Mouse (Mus musculus): ENCODE results near the gene Hmg20b. TPM values are rescaled to one million over a fixed set of nuclear protein-coding genes. Genes with fewer than 3 reads are reported as not detected.

Gene Hmg20b
- polyA plus RNA-seq, 1 experiment from 2014 or later: 130 TPM

DNA sequence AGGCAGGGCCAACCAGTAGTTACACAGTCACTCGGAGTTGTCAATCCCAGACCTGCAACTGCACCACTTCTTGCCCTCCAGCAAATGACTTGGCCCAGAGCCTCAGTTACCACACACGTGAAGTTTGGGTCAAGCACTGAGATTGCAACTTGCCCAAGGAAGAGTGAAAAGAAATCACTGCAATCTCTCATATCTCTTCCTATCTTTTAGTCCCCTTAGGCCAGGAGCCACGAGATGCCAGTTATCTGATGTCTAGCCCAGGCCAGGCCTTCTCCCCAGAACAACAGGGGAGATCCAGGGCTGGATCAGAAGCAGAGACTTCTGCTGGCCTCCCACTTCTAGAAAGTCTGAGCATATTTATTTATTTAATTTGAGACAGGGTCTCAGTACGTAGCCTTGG, 5.3 kb upstream of the Hmg20b start:
- H3K4me1 ChIP-seq (ENCODE audit: control insufficient read depth, insufficient read depth, low read length): peaks cover 13% of the 10 kb centered on the region; the same call in 1 of the 2 replicates

DNA sequence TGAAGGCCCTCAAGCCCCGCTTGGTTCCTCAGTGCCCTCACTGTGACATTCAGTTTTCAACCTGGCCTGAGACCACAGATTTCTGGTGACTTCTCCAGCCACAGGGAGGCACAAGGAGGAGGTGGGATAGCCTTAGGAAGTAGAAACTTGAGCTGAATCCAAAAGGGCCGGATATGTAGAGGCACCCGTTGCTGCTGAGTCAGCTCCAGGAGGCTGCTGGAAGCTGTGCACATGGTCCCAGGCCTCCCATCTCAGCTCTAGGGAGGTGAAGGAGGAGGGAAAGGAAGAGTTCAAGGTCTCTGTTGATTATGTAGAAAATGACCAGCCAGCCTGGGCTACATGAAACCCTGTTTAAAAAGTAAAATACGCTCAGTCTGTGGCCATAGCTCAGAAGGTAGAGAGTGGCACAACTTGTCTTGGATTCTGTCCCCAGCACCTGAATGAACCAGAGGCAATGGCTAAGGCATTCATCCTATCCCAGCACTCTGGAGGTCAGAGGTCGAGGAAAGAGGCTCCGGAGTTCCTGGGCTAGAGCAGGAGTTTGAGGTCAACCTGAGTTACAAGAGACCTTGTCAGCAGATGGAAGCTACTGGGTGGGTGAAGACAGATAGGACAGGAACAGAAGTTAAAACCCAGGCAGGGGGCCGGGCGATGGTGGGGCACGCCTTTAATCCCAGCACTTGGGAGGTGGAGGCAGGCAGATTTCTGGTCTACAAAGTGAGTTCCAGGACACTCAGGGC, 4.6 kb upstream of the Hmg20b start:
- no peaks in the 10 kb centered on the region for H3K27me3 ChIP-seq (ENCODE audit: control insufficient read depth, insufficient read depth, low read length)
- H3K9me3 ChIP-seq (ENCODE audit: control insufficient read depth, low read length): no peaks in the 10 kb centered on the region
- H3K4me2 ChIP-seq (ENCODE audit: low read depth, severe bottlenecking): no peak overlapping the region
- H3K27ac ChIP-seq (replicated peaks; ENCODE audit: low read depth, low read length): no peak overlapping the region
- ATAC-seq (ENCODE audit: insufficient number of reproducible peaks, low FRiP score, low TSS enrichment, low read depth): no peak
- 57% methylated on average over 9 of the region's 9 CpGs for WGBS
- no peaks in the 10 kb centered on the region; the same call in 1 of the 2 replicates for H3K36me3 ChIP-seq (ENCODE audit: control insufficient read depth, insufficient read depth, low read length)
- peaks cover 13% of the 10 kb centered on the region; the same call in 1 of the 2 replicates for H3K4me1 ChIP-seq (ENCODE audit: control insufficient read depth, insufficient read depth, low read length)
- H3K9ac ChIP-seq (ENCODE audit: low read length): no peak overlapping the region
- no peak overlapping the region for H3K4me3 ChIP-seq (ENCODE audit: low read depth, low read length)
- DNase-seq (ENCODE audit: low spot score): no peak

More for the DNA sequence above, 5.3 kb upstream of the Hmg20b start:
- no peak overlapping the region for H3K4me3 ChIP-seq (ENCODE audit: low read depth, low read length)
- no peak overlapping the region for H3K27ac ChIP-seq (replicated peaks; ENCODE audit: low read depth, low read length)
- ATAC-seq (ENCODE audit: insufficient number of reproducible peaks, low FRiP score, low TSS enrichment, low read depth): no peak
- H3K4me2 ChIP-seq (ENCODE audit: low read depth, severe bottlenecking): no peak overlapping the region
- no peaks in the 10 kb centered on the region for H3K27me3 ChIP-seq (ENCODE audit: control insufficient read depth, insufficient read depth, low read length)
- WGBS: 81% methylated on average over 4 of the region's 4 CpGs
- peaks cover 2% of the 10 kb centered on the region; the same call in 1 of the 2 replicates for H3K36me3 ChIP-seq (ENCODE audit: control insufficient read depth, insufficient read depth, low read length)
- H3K9ac ChIP-seq (ENCODE audit: low read length): no peak overlapping the region
- no peaks in the 10 kb centered on the region for H3K9me3 ChIP-seq (ENCODE audit: control insufficient read depth, low read length)
- no peak for DNase-seq (ENCODE audit: low spot score)

DNA sequence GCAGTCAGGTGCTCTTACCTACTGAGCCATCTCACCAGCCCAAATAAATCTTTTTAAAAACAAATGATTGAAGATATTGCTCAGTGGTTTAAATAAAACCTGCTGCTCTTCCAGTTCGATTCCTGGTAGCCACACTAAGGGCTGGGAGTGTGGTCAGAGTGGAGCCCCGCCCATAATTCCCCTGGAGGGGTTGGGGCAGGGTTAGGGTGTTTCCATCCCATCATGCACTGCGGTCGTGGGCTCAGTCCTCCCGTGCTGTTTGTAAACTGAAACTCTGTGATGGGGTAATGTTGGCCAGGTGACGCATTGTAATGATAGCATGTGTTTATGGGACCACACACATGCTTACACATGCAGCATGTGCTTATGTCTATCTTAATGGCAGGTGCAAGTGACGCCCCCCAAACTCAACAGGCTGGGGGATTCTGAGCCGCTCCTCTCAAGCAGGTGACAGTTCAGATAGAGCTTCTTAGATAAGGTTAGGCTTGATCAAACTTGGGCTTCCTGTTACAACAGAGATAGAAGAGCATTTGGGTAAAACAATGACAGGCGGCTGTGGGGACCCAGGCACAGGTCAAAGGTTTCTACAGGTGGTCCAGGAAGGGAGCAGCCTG, 1.5 kb upstream of the Hmg20b start:
- Histone ChIP-seq H3K4me3 (ENCODE audit: low read depth, low read length) (no peak overlapping the region), H3K27me3 (ENCODE audit: control insufficient read depth, insufficient read depth, low read length) (no peaks in the 10 kb centered on the region), H3K9ac (ENCODE audit: low read length) (no peak overlapping the region), H3K4me2 (ENCODE audit: low read depth, severe bottlenecking) (0 out of 2 replicates have a peak overlapping the region, but pooled peaks have one; percentile 4), H3K27ac (replicated peaks; ENCODE audit: low read depth, low read length) (no peak overlapping the region), H3K36me3 (ENCODE audit: control insufficient read depth, insufficient read depth, low read length) (peaks cover 2% of the 10 kb centered on the region; the same call in 1 of the 2 replicates), H3K9me3 (ENCODE audit: control insufficient read depth, low read length) (no peaks in the 10 kb centered on the region), H3K4me1 (ENCODE audit: control insufficient read depth, insufficient read depth, low read length) (peaks cover 16% of the 10 kb centered on the region)
- 23% methylated on average over 9 of the region's 9 CpGs for WGBS
- ATAC-seq (ENCODE audit: insufficient number of reproducible peaks, low FRiP score, low TSS enrichment, low read depth): no peak
- DNase-seq (ENCODE audit: low spot score): no peak

DNA sequence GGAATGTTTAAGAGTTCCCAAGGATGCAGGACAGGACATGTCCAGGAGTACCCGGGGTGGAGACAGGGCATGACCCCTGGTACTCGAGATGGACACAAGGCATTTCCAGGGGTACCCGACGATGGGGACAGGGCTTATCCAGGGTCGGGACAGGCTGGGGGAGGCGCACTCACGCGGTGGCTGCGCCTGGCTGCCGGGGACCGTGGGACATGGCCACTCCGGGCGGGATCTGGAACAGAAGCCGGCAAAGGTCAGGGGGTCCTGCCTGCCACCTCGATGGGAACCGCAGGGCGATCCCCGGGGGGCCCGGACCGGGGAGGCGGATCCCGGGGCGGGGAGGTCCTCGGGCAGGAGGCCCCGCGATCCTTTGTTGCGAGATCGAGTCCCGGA, 324 bp downstream of the Hmg20b start:
- Histone ChIP-seq H3K4me2 (ENCODE audit: low read depth, severe bottlenecking) (peak overlapping the region; percentile 89), H3K27ac (replicated peaks; ENCODE audit: low read depth, low read length) (peak overlapping the region; percentile 62; the same call in 1 of the 2 replicates), H3K9ac (ENCODE audit: low read length) (peak overlapping the region; percentile 92), H3K4me1 (ENCODE audit: control insufficient read depth, insufficient read depth, low read length) (peaks cover 20% of the 10 kb centered on the region), H3K36me3 (ENCODE audit: control insufficient read depth, insufficient read depth, low read length) (peaks cover 2% of the 10 kb centered on the region; the same call in 1 of the 2 replicates), H3K4me3 (ENCODE audit: low read depth, low read length) (peak overlapping the region; percentile 98), H3K27me3 (ENCODE audit: control insufficient read depth, insufficient read depth, low read length) (no peaks in the 10 kb centered on the region; the same call in 1 of the 2 replicates), H3K9me3 (ENCODE audit: control insufficient read depth, low read length) (no peaks in the 10 kb centered on the region)
- 0% methylated on average over 25 of the region's 29 CpGs for WGBS
- DNase-seq (ENCODE audit: low spot score): no peak
- peak; percentile 1; the same call in 1 of the 2 replicates for ATAC-seq (ENCODE audit: insufficient number of reproducible peaks, low FRiP score, low TSS enrichment, low read depth)

DNA sequence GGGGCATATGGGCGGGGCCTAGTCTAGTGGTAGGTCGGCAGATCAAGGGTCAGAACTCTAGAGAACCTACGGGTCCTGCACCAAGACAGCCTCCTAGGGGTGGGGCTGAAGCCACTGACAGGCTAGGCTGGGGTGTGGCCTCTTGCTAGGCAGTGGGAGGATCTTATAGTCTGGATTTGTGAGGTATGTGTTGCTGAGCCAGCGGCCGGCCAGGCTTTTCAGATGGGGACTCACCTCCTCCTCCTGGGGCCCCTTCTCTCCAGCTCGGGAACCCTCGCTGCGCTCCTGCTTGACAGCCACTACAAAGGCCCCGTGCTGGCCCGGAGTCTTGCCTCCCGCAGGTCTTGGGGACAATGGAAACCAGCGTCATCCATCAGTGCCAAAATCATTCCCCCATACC, 1.1 kb downstream of the Hmg20b start:
- no peak for DNase-seq (ENCODE audit: low spot score)
- H3K4me2 ChIP-seq (ENCODE audit: low read depth, severe bottlenecking): peak overlapping the region; percentile 89
- H3K4me1 ChIP-seq (ENCODE audit: control insufficient read depth, insufficient read depth, low read length): peaks cover 20% of the 10 kb centered on the region
- peak overlapping the region; percentile 92; the same call in 1 of the 2 replicates for H3K9ac ChIP-seq (ENCODE audit: low read length)
- no peaks in the 10 kb centered on the region for H3K9me3 ChIP-seq (ENCODE audit: control insufficient read depth, low read length)
- H3K27ac ChIP-seq (replicated peaks; ENCODE audit: low read depth, low read length): no peak overlapping the region
- ATAC-seq (ENCODE audit: insufficient number of reproducible peaks, low FRiP score, low TSS enrichment, low read depth): no peak
- H3K4me3 ChIP-seq (ENCODE audit: low read depth, low read length): peak overlapping the region; percentile 98
- peaks cover 2% of the 10 kb centered on the region; the same call in 1 of the 2 replicates for H3K36me3 ChIP-seq (ENCODE audit: control insufficient read depth, insufficient read depth, low read length)
- H3K27me3 ChIP-seq (ENCODE audit: control insufficient read depth, insufficient read depth, low read length): peaks cover 6% of the 10 kb centered on the region; the same call in 1 of the 2 replicates
- WGBS: 8% methylated on average over 12 of the region's 12 CpGs

DNA sequence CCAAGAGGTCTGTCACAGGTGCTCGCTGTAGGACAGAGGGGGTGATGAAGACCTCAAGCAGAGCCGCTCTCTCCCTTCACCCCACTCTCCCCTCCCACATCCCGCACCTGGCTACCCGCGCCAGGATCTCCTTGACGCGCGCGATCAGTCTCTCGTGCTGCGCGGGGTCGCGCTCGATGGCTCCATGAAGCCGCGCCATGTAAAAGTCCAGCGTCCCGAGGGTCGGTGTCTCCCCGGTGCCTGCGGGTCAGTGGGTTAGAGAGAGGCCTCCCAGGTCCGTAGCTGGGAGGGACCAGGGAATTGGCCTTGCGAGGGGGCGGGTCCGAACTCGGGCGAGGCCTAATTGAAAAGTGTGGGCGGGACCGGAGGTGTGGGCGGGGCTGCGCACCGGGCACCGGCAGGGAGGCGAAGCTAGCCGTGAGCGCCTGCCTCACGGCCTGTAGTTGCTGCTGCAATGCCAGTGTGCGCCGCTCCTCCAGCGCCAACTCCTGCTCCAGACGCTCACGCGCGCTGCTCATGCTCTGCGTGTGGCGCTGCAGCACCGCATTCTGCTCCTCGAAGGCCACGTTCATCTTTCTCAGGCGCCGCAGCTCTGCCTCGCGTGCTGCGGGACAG, 3.7 kb downstream of the Hmg20b start:
- Histone ChIP-seq H3K4me1 (ENCODE audit: control insufficient read depth, insufficient read depth, low read length) (peaks cover 24% of the 10 kb centered on the region), H3K27ac (replicated peaks; ENCODE audit: low read depth, low read length) (no peak overlapping the region; the same call in 1 of the 2 replicates), H3K4me3 (ENCODE audit: low read depth, low read length) (peak overlapping the region; percentile 30), H3K4me2 (ENCODE audit: low read depth, severe bottlenecking) (peak overlapping the region; percentile 51), H3K9me3 (ENCODE audit: control insufficient read depth, low read length) (no peaks in the 10 kb centered on the region), H3K36me3 (ENCODE audit: control insufficient read depth, insufficient read depth, low read length) (peaks cover 2% of the 10 kb centered on the region; the same call in 1 of the 2 replicates), H3K9ac (ENCODE audit: low read length) (peak overlapping the region; percentile 43), H3K27me3 (ENCODE audit: control insufficient read depth, insufficient read depth, low read length) (peaks cover 29% of the 10 kb centered on the region)
- peak; percentile 82 for DNase-seq (ENCODE audit: low spot score)
- WGBS: 5% methylated on average over 50 of the region's 55 CpGs
- no peak for ATAC-seq (ENCODE audit: insufficient number of reproducible peaks, low FRiP score, low TSS enrichment, low read depth)

DNA sequence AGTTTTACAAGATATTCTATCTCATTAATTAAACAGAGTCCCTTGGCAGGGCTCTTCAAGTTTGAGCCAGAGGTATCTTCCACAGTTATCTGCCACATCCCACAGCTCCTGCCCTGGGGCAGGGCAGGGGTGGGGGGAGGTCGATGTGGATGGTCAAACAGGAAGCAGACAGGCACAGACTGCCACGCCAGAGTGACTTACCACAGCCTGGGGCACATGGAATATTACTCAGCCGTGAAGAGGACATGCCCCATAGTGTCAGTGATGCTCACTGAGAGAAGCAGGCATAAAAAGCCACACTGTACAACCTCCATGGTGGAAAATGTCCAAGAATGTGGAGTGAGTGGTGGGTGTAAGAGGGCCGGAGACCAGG, 5.1 kb downstream of the Hmg20b start:
- H3K4me3 ChIP-seq (ENCODE audit: low read depth, low read length): no peak overlapping the region
- peaks cover 24% of the 10 kb centered on the region for H3K4me1 ChIP-seq (ENCODE audit: control insufficient read depth, insufficient read depth, low read length)
- H3K9me3 ChIP-seq (ENCODE audit: control insufficient read depth, low read length): no peaks in the 10 kb centered on the region
- no peak for DNase-seq (ENCODE audit: low spot score)
- peaks cover 2% of the 10 kb centered on the region; the same call in 1 of the 2 replicates for H3K36me3 ChIP-seq (ENCODE audit: control insufficient read depth, insufficient read depth, low read length)
- H3K27ac ChIP-seq (replicated peaks; ENCODE audit: low read depth, low read length): no peak overlapping the region
- no peak overlapping the region for H3K4me2 ChIP-seq (ENCODE audit: low read depth, severe bottlenecking)
- ATAC-seq (ENCODE audit: insufficient number of reproducible peaks, low FRiP score, low TSS enrichment, low read depth): no peak
- WGBS: 87% methylated on average over 4 of the region's 4 CpGs
- H3K9ac ChIP-seq (ENCODE audit: low read length): no peak overlapping the region
- peaks cover 34% of the 10 kb centered on the region for H3K27me3 ChIP-seq (ENCODE audit: control insufficient read depth, insufficient read depth, low read length)

DNA sequence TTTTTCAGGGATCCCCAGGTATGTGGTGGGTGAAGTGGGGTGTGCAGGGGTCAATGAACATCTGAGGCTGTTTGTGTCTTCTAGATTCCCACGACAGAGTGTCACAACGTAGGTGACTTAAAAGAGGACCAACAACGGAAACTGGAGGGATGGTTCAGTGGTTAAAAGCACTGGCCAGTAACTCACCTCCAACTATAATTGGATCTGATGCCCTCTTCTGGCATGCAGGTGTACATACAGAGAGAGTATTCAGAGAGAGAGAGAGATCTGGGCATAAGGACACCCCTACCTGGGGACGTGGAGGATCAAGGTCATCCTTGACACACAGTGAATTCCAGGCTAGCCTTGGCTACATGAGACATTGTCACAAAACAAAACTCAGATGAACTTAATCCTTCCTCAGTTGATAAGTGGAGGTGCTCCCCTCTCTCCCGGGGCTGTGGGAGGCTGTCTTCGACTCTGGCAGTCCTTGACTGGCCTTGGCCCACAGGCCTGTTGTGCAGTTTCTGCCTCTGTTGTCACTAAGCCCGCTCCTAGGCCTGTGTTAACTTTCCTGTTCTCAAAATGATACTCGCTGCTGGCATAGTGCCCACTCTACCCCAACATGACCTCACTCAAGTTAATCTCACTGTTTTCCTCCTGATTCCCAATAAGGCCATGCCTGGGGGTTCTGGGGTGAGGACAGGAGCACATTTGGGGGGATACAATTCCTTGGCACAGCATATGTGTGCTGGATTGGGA, 5.7 kb downstream of the Hmg20b start:
- H3K9ac ChIP-seq (ENCODE audit: low read length): no peak overlapping the region
- 60% methylated on average over 8 of the region's 8 CpGs for WGBS
- H3K4me1 ChIP-seq (ENCODE audit: control insufficient read depth, insufficient read depth, low read length): peaks cover 22% of the 10 kb centered on the region
- H3K4me2 ChIP-seq (ENCODE audit: low read depth, severe bottlenecking): no peak overlapping the region
- peaks cover 34% of the 10 kb centered on the region for H3K27me3 ChIP-seq (ENCODE audit: control insufficient read depth, insufficient read depth, low read length)
- H3K4me3 ChIP-seq (ENCODE audit: low read depth, low read length): no peak overlapping the region
- H3K9me3 ChIP-seq (ENCODE audit: control insufficient read depth, low read length): no peaks in the 10 kb centered on the region
- ATAC-seq (ENCODE audit: insufficient number of reproducible peaks, low FRiP score, low TSS enrichment, low read depth): no peak
- no peak overlapping the region for H3K27ac ChIP-seq (replicated peaks; ENCODE audit: low read depth, low read length)
- peaks cover 2% of the 10 kb centered on the region; the same call in 1 of the 2 replicates for H3K36me3 ChIP-seq (ENCODE audit: control insufficient read depth, insufficient read depth, low read length)
- no peak for DNase-seq (ENCODE audit: low spot score)
